Mouse (Mus musculus) forebrain, embryonic 10.5 days (tissue): ENCODE data around the gene Ergic2. TPM values are rescaled to one million over a fixed set of nuclear protein-coding genes. Genes with fewer than 3 reads are reported as not detected.
A peak's percentile ranks its signal among the peaks of the same experiment; 100 is the strongest.

Experiments used
- DNase-seq: peaks from one replicate; pipeline ENCODE4 v3.0.0-alpha.2; 2017; ENCODE audit warnings: low spot score; ENCODE audit errors: extremely low spot score
- H3K27ac ChIP-seq: fragments of 300-500 bp; sonication (generic); 2 replicates; pipeline ENCODE4 v1.5.1; 2016; ENCODE audit warnings: mild to moderate bottlenecking
- H3K27me3 ChIP-seq: fragments of 300-500 bp; sonication (generic); 2 replicates; pipeline ENCODE4 v1.6.1; 2016; ENCODE audit warnings: mild to moderate bottlenecking; ENCODE audit not compliant: poor library complexity, severe bottlenecking
- H3K36me3 ChIP-seq: fragments of 300-500 bp; sonication (generic); replicated peaks from 2 replicates; pipeline ENCODE4 v1.6.1; 2016; ENCODE audit warnings: mild to moderate bottlenecking, moderate library complexity
- H3K4me1 ChIP-seq: fragments of 300-500 bp; sonication (generic); 2 replicates; pipeline ENCODE4 v1.6.1; 2016
- H3K4me3 ChIP-seq: fragments of 300-500 bp; sonication (generic); 2 replicates; pipeline ENCODE4 v1.5.1; 2016; ENCODE audit warnings: mild to moderate bottlenecking, moderate library complexity
- H3K9me3 ChIP-seq: fragments of 300-500 bp; sonication (generic); 2 replicates; pipeline ENCODE4 v1.6.1; 2016; ENCODE audit warnings: mild to moderate bottlenecking, moderate library complexity
- WGBS: fragments of 180-500 bp; shearing (Covaris S2); methylation state at CpG from one replicate; pipeline ENCODE4 v1.1.7; 2016; 5-methylcytosine and 5-hydroxymethylcytosine counted together
- polyA plus RNA-seq: library from polyadenylated mRNA; unstranded; fragments of >200 nt; fragmentation: Nextera tagmentation; extraction: Ambion mirVana; gene quantifications from 2 replicates; pipeline ENCODE4 v1.2.1, GENCODE M21; 2016

Ergic2 gene
- 194 and 207 TPM in 2 replicates for polyA plus RNA-seq

GRCm38 (mm10) chr6:148211897-148212680 is at the start of gene Ergic2:
Ergic2 (minus strand) TSS chr6:148212374.
- DNase-seq: peak; percentile 96
- Histone ChIP-seq H3K36me3 (no peaks in the 10 kb centered on the region), H3K27me3 (no peaks in the 10 kb centered on the region), H3K4me3 (peak within 1 kb of the TSS; percentile 96), H3K4me1 (peaks cover 19% of the 10 kb centered on the region), H3K27ac (peak within 1 kb of the TSS; percentile 98), H3K9me3 (no peaks in the 10 kb centered on the region)
- WGBS: under 1% methylated on average over 61 of the region's 61 CpGs

DNA sequence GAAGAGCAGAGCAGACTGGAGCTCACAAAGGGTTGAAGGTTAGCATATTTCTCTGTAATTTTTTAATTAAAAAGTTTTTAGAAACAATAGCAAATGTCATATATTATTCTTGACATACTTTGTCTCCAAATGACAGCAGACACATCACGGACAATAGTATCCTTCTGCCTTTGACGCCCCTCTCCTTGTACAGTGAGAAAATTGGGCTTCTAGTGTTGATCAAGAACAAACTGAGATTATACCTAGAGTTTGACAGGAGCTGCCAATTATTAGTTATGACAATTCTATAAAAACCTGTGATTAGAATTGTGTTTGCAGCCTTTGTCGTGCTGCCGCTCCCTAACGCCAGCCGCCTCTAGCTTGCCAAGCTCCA is 48.5 kb upstream of the Ergic2 start:
- WGBS: 93% methylated on average over 6 of the region's 6 CpGs
- Histone ChIP-seq H3K4me3 (no peak overlapping the region), H3K27ac (peak overlapping the region; percentile 58; the same call in 1 of the 2 replicates)

DNA sequence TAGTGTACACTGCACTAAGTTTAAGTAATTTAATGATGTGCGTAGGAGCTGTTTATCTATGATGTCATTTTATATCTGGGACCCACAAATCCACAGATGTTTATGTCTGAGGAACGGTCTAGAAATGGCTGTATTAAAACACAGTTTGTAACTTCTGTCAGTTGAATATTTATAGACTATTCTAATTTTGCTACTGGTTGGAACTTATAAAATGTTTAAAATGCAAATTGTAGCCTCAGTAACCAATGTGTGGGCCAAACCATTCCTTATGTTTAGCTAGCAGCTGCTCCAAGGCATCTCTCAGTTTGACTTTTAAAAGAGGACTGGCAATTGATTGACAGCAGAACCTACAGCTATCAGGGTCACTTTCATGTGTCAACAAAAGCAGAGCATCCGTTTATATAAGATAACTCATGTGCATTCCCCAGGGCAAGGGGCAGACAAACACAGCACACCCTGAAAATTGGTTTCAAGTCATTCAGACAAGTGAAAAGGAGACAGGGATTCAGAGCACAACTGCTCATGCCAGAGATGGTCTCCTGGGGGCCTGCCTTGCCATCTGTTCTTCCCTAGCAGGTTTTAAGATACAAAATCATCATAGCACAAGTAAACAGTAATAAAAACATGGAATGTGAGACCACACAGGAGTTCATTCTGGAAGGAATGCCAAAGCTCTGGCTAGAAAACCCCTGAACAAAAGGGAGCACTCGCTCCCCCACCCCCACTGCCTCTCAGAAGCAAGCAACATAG is 48.0 kb upstream of the Ergic2 start:
- Histone ChIP-seq H3K36me3 (no peaks in the 10 kb centered on the region), H3K4me1 (peaks cover 17% of the 10 kb centered on the region), H3K27ac (peak overlapping the region; percentile 58), H3K4me3 (no peak overlapping the region), H3K27me3 (no peaks in the 10 kb centered on the region), H3K9me3 (no peaks in the 10 kb centered on the region)
- peak; percentile 19 for DNase-seq
- 69% methylated on average over 4 of the region's 4 CpGs for WGBS

More for the DNA sequence above, 48.5 kb upstream of the Ergic2 start:
- no peak for DNase-seq
- Histone ChIP-seq H3K27me3 (no peaks in the 10 kb centered on the region), H3K4me1 (peaks cover 12% of the 10 kb centered on the region), H3K36me3 (no peaks in the 10 kb centered on the region), H3K9me3 (no peaks in the 10 kb centered on the region)

DNA sequence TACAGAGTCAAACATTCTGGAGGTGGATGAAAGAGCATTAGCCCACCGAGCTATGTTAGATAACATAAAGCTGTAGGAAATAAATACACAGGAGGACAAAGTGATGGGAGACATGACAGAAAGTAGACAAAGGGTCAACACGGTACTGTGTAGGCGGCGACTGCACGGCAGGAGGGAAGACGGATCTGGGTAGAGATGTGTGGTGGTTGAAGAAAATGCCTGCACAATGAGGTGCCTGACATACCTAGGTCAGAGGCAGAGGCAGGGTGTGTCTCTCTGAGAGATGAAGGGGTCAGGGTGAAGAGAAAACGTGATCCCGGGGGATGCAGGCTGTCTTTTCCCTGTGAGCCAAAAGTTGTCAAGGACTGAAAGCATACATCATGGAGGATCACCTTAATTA is 46.9 kb upstream of the Ergic2 start:
- no peak overlapping the region for H3K27ac ChIP-seq
- H3K4me3 ChIP-seq: no peak overlapping the region
- no peak for DNase-seq
- no peaks in the 10 kb centered on the region for H3K36me3 ChIP-seq
- WGBS: 88% methylated on average over 8 of the region's 8 CpGs
- H3K4me1 ChIP-seq: peaks cover 27% of the 10 kb centered on the region
- H3K9me3 ChIP-seq: no peaks in the 10 kb centered on the region
- no peaks in the 10 kb centered on the region for H3K27me3 ChIP-seq

DNA sequence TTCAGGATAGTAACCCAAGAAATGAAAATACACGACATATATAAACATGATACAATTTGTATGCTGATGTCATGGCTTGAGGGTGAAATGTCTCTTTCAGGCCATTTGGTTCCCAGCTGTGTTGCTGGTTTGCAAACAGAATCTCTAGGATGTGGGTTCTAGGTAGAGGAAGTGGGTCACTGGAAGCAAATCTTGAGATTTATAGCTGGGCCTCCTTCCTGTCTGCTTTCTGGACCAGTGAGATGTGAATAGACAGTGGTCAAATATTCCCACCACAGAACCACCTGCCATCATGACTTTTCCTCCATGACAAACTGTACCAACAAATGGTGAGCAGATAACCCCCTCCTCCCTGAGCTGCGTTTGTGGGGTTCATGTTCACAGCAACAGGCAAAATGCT is 45.6 kb upstream of the Ergic2 start:
- Histone ChIP-seq H3K27me3 (no peaks in the 10 kb centered on the region), H3K27ac (no peak overlapping the region), H3K36me3 (no peaks in the 10 kb centered on the region), H3K4me1 (peaks cover 38% of the 10 kb centered on the region), H3K4me3 (no peak overlapping the region), H3K9me3 (no peaks in the 10 kb centered on the region)
- DNase-seq: no peak
- WGBS: 86% methylated on average over 2 of the region's 2 CpGs

GRCm38 (mm10) chr6:148256109-148256508 is 43.9 kb upstream of the Ergic2 start:
- Histone ChIP-seq H3K27ac (no peak overlapping the region; the same call in 1 of the 2 replicates), H3K4me1 (peaks cover 48% of the 10 kb centered on the region), H3K36me3 (no peaks in the 10 kb centered on the region), H3K9me3 (no peaks in the 10 kb centered on the region), H3K4me3 (no peak overlapping the region), H3K27me3 (no peaks in the 10 kb centered on the region)
- 92% methylated on average over 3 of the region's 3 CpGs for WGBS
- DNase-seq: no peak

- H3K27me3 ChIP-seq: no peaks in the 10 kb centered on the region
- no peaks in the 10 kb centered on the region for H3K9me3 ChIP-seq
- WGBS: 83% methylated on average over 1 of the region's 1 CpGs
- DNase-seq: no peak
- no peak overlapping the region for H3K4me3 ChIP-seq
- peak overlapping the region; percentile 40; the same call in 1 of the 2 replicates for H3K27ac ChIP-seq
- peaks cover 43% of the 10 kb centered on the region for H3K4me1 ChIP-seq
- H3K36me3 ChIP-seq: no peaks in the 10 kb centered on the region
Measured at GRCm38 (mm10) chr6:148255395-148256053, 43.4 kb upstream of the Ergic2 start.

DNA sequence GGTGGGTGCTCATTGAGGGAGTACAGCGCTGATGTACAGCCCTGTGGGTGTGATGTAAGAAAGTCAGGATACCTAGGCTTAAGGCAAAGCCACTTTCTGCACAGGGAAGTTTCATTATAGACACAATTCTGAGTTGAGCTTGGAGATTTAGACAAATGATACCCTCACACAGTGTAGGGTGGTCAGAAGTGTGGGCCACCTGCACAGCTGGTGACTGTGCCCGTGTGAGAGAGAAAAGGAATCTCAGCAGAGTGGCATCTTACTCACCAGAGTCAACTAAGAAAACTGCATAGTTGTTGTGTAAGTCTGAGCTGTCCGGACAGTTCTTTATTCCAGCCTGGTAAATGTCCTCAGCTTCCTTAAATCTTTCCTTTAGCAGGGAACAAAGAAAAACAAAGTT is 37.0 kb upstream of the Ergic2 start:
- no peaks in the 10 kb centered on the region for H3K27me3 ChIP-seq
- no peak for DNase-seq
- peaks cover 21% of the 10 kb centered on the region for H3K4me1 ChIP-seq
- WGBS: 77% methylated on average over 3 of the region's 3 CpGs
- no peak overlapping the region for H3K4me3 ChIP-seq
- no peak overlapping the region for H3K27ac ChIP-seq
- no peaks in the 10 kb centered on the region for H3K9me3 ChIP-seq
- no peaks in the 10 kb centered on the region for H3K36me3 ChIP-seq

DNA sequence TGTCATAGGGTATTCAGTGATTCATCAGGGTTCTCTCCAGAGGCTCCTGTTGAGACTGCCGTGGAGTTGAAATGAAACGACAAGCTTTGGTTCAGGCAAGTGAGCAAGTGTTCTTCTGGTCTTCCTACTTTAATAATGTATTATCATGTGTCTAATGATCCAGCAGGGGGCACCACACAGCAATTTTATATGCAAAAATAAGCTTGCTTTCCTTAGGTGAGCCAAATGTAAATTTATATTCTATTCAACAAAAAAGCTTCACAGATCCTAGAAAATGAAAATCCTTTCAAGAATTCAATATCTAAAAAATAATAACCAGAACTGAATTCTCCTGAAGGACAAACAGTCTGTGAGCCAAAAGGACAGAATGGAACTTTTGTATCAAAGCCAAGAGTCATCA is 36.5 kb upstream of the Ergic2 start:
- WGBS: 71% methylated on average over 2 of the region's 2 CpGs
- no peaks in the 10 kb centered on the region for H3K27me3 ChIP-seq
- DNase-seq: no peak
- no peak overlapping the region for H3K27ac ChIP-seq
- H3K9me3 ChIP-seq: no peaks in the 10 kb centered on the region
- no peak overlapping the region for H3K4me3 ChIP-seq
- no peaks in the 10 kb centered on the region for H3K36me3 ChIP-seq
- peaks cover 18% of the 10 kb centered on the region for H3K4me1 ChIP-seq

DNA sequence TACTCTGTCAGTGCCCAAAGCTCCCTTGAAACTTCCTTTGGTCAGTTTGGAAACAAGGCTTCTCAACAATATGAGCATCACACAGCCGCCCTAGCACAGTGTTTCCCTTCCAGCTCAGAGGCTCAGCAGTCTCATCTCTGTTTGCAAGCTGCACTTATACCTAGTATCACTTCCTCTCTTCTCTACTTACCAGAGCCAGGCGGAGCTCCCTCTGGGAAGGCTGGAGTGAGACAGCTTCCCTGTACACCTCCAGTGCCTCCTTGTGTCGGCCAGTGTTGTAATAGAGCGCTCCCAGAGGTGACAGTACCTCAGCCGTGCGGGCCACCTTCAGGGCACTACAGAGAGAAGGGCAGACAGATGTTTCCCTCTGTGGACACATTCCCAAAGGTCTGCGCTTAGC is 34.4 kb upstream of the Ergic2 start:
- Histone ChIP-seq H3K9me3 (no peaks in the 10 kb centered on the region), H3K4me3 (no peak overlapping the region), H3K27ac (no peak overlapping the region), H3K36me3 (no peaks in the 10 kb centered on the region), H3K4me1 (no peaks in the 10 kb centered on the region), H3K27me3 (no peaks in the 10 kb centered on the region)
- DNase-seq: no peak
- WGBS: 79% methylated on average over 7 of the region's 7 CpGs

DNA sequence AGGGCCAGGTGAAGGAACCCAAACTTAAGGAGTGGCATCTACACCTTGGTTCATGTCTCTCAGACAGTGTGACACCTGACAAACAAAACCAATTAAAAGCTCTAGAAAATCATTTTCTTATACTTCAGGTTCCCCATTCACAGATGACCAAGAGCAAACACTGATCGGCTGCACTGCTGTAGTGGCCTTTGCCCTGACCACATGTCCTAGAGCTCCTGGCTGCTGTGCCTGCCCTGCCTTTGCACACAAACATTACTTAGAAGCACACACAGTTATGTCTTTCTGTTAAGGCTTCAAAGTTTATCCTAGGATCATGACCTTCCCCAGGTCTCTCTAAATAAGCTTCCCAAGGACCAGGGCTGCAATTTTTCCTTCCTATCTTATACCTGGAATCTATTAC is 32.7 kb upstream of the Ergic2 start:
- no peak for DNase-seq
- 81% methylated on average over 1 of the region's 1 CpGs for whole genome bisulfite sequencing
- H3K4me1 ChIP-seq: no peaks in the 10 kb centered on the region
- no peaks in the 10 kb centered on the region for H3K9me3 ChIP-seq
- H3K27ac ChIP-seq: no peak overlapping the region
- no peaks in the 10 kb centered on the region for H3K36me3 ChIP-seq
- no peak overlapping the region for H3K4me3 ChIP-seq
- H3K27me3 ChIP-seq: no peaks in the 10 kb centered on the region

DNA sequence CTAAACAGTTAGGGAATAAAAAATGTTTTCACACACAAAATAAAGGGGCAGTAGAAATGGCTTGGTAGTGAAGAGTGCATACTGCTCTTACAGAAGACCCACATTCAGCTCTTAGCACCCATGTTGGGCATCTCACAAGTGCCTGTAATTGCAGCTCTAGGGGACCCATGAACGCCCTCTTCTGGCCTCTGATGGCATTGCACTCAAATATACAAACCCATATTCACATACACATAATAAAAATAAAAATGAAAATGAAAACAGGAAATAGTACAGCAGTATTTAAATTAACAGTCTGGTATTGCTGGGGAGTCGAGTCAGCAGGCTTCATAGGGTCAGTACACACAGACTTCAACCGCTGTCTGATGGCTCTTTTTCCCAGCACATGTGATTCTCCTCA is 30.1 kb upstream of the Ergic2 start:
- no peaks in the 10 kb centered on the region for H3K36me3 ChIP-seq
- no peaks in the 10 kb centered on the region for H3K27me3 ChIP-seq
- no peak overlapping the region for H3K27ac ChIP-seq
- no peaks in the 10 kb centered on the region for H3K9me3 ChIP-seq
- no peak for DNase-seq
- no peak overlapping the region for H3K4me3 ChIP-seq
- WGBS: 60% methylated on average over 3 of the region's 3 CpGs
- no peaks in the 10 kb centered on the region for H3K4me1 ChIP-seq

- no peaks in the 10 kb centered on the region for H3K9me3 ChIP-seq
- H3K4me1 ChIP-seq: no peaks in the 10 kb centered on the region
- 91% methylated on average over 5 of the region's 5 CpGs for WGBS
- H3K27ac ChIP-seq: no peak overlapping the region
- H3K27me3 ChIP-seq: no peaks in the 10 kb centered on the region
- H3K4me3 ChIP-seq: no peak overlapping the region
- no peaks in the 10 kb centered on the region for H3K36me3 ChIP-seq
- DNase-seq: no peak
Measured at GRCm38 (mm10) chr6:148241685-148242084, 29.5 kb upstream of the Ergic2 start.
